Mouse (Mus musculus) ES-Bruce4 (cell line): ENCODE data around the gene Aplp2.

ENCODE experiments used
- CTCF ChIP-seq: IDR thresholded peaks from one replicate; pipeline ENCODE4 v1.8.1; 2011; ENCODE audit warnings: low read depth, low read length
- EP300 ChIP-seq: IDR thresholded peaks from 2 replicates; pipeline ENCODE4 v1.6.1; 2011; ENCODE audit warnings: low read depth, low read length; ENCODE audit not compliant: insufficient read depth
- POLR2A ChIP-seq: IDR thresholded peaks from one replicate; pipeline ENCODE4 v1.8.1; 2011; ENCODE audit warnings: low read length; ENCODE audit not compliant: insufficient read depth

- TF ChIP-seq CTCF (no peak), EP300 (no peak), POLR2A (no peak)
These were observed 29.6 kb upstream of the Aplp2 start for GRCm38 (mm10) chr9:31241208-31241699.
